Mouse (Mus musculus) testis, adult 2 months (tissue): ENCODE data around the gene Neu2. TPM values are rescaled to one million over a fixed set of nuclear protein-coding genes. Genes with fewer than 3 reads are reported as not detected.

Source experiments
- H3K27ac ChIP-seq: fragments of 200-500 bp; 2 replicates; pipeline ENCODE4 v1.5.1; 2012; ENCODE audit warnings: low read depth, low read length; ENCODE audit not compliant: control insufficient read depth, insufficient read depth
- H3K27me3 ChIP-seq: fragments of 200-500 bp; 2 replicates; pipeline ENCODE4 v1.6.1; 2012; ENCODE audit warnings: mild to moderate bottlenecking, low read length, moderate library complexity; ENCODE audit not compliant: control insufficient read depth, insufficient read depth
- H3K36me3 ChIP-seq: fragments of 200-500 bp; 2 replicates; pipeline ENCODE4 v1.6.1; 2012; ENCODE audit warnings: mild to moderate bottlenecking, low read length; ENCODE audit not compliant: control insufficient read depth, insufficient read depth
- H3K4me1 ChIP-seq: fragments of 200-500 bp; 2 replicates; pipeline ENCODE4 v1.6.1; 2012; ENCODE audit warnings: low read length; ENCODE audit not compliant: control insufficient read depth, insufficient read depth
- H3K4me3 ChIP-seq: fragments of 200-500 bp; 2 replicates; pipeline ENCODE4 v1.5.1; 2012; ENCODE audit warnings: low read depth, mild to moderate bottlenecking, low read length, moderate library complexity, mixed read lengths; ENCODE audit not compliant: control insufficient read depth
- CTCF ChIP-seq: fragments of 200-500 bp; IDR thresholded peaks from 2 replicates; pipeline ENCODE4 v1.5.1; 2012; ENCODE audit warnings: low read depth, mild to moderate bottlenecking, inconsistent platforms, low read length, moderate library complexity; ENCODE audit not compliant: control insufficient read depth, insufficient read depth, insufficient replicate concordance
- POLR2A ChIP-seq: fragments of 200-500 bp; IDR thresholded peaks from 2 replicates; pipeline ENCODE4 v1.6.1; 2012; ENCODE audit warnings: low read depth, mild to moderate bottlenecking, inconsistent platforms, low read length, moderate library complexity; ENCODE audit not compliant: control insufficient read depth
- polyA plus RNA-seq: library from polyadenylated mRNA; depleted of rRNA; stranded (reverse); fragments of >200 nt; gene quantifications from 2 replicates; pipeline ENCODE4 v1.2.3, GENCODE M21; 2012

The Neu2 gene
- polyA plus RNA-seq, 1 experiment, result 0.59 TPM

GRCm38 (mm10) chr1:87574353-87574752 is 64.7 kb downstream of the Neu2 start:
- TF ChIP-seq CTCF (no peak), POLR2A (no peak)
- Histone ChIP-seq H3K27ac (no peak overlapping the region), H3K4me1 (no peaks in the 10 kb centered on the region; the same call in 1 of the 2 replicates), H3K4me3 (no peak overlapping the region), H3K36me3 (no peaks in the 10 kb centered on the region), H3K27me3 (no peaks in the 10 kb centered on the region)

GRCm38 (mm10) chr1:87574785-87575184 is 65.1 kb downstream of the Neu2 start:
- Histone ChIP-seq H3K4me3 (no peak overlapping the region), H3K36me3 (no peaks in the 10 kb centered on the region), H3K27ac (no peak overlapping the region), H3K4me1 (no peaks in the 10 kb centered on the region; the same call in 1 of the 2 replicates), H3K27me3 (no peaks in the 10 kb centered on the region)
- TF ChIP-seq POLR2A (no peak), CTCF (no peak)

GRCm38 (mm10) chr1:87578965-87579364 is 69.3 kb downstream of the Neu2 start:
- no peak for TF ChIP-seq POLR2A
- no peak for TF ChIP-seq CTCF
- Histone ChIP-seq H3K27me3 (no peaks in the 10 kb centered on the region), H3K4me1 (no peaks in the 10 kb centered on the region; the same call in 1 of the 2 replicates), H3K36me3 (no peaks in the 10 kb centered on the region), H3K27ac (no peak overlapping the region), H3K4me3 (no peak overlapping the region)

GRCm38 (mm10) chr1:87580824-87581223 is 71.1 kb downstream of the Neu2 start:
- no peaks in the 10 kb centered on the region for H3K4me1 ChIP-seq
- no peaks in the 10 kb centered on the region for H3K36me3 ChIP-seq
- H3K27me3 ChIP-seq, result no peaks in the 10 kb centered on the region
- TF ChIP-seq CTCF, result no peak
- TF ChIP-seq POLR2A, result no peak
- no peak overlapping the region for H3K27ac ChIP-seq
- H3K4me3 ChIP-seq, result no peak overlapping the region

GRCm38 (mm10) chr1:87589162-87589561 is 79.5 kb downstream of the Neu2 start:
- H3K4me1 ChIP-seq, result no peaks in the 10 kb centered on the region
- TF ChIP-seq POLR2A (no peak), CTCF (no peak)

GRCm38 (mm10) chr1:87589980-87590379 is 80.3 kb downstream of the Neu2 start:
- H3K27ac ChIP-seq, result no peak overlapping the region

More at GRCm38 (mm10) chr1:87589162-87589561, 79.5 kb downstream of the Neu2 start:
- Histone ChIP-seq H3K27ac (no peak overlapping the region), H3K36me3 (no peaks in the 10 kb centered on the region), H3K4me3 (no peak overlapping the region), H3K27me3 (no peaks in the 10 kb centered on the region)

GRCm38 (mm10) chr1:87594261-87594660 is 84.6 kb downstream of the Neu2 start:
- Histone ChIP-seq H3K4me3 (no peak overlapping the region), H3K36me3 (no peaks in the 10 kb centered on the region), H3K4me1 (no peaks in the 10 kb centered on the region), H3K27ac (no peak overlapping the region), H3K27me3 (no peaks in the 10 kb centered on the region)
- no peak for TF ChIP-seq CTCF
- no peak for TF ChIP-seq POLR2A

More at GRCm38 (mm10) chr1:87589980-87590379, 80.3 kb downstream of the Neu2 start:
- TF ChIP-seq POLR2A (no peak), CTCF (no peak)
- no peaks in the 10 kb centered on the region for H3K4me1 ChIP-seq
- no peaks in the 10 kb centered on the region for H3K27me3 ChIP-seq
- no peak overlapping the region for H3K4me3 ChIP-seq
- H3K36me3 ChIP-seq, result no peaks in the 10 kb centered on the region

- Histone ChIP-seq H3K27ac (no peak overlapping the region), H3K4me3 (no peak overlapping the region), H3K4me1 (no peaks in the 10 kb centered on the region), H3K36me3 (no peaks in the 10 kb centered on the region), H3K27me3 (no peaks in the 10 kb centered on the region)
- TF ChIP-seq CTCF (no peak), POLR2A (no peak)
Measured at GRCm38 (mm10) chr1:87594671-87595070, 85.0 kb downstream of the Neu2 start.
